Mouse (Mus musculus) forebrain, embryonic 13.5 days (tissue): Measurements from ENCODE around the gene Psap. TPM values are rescaled to one million over a fixed set of nuclear protein-coding genes. Genes with fewer than 3 reads are reported as not detected.

Experiments used
- ATAC-seq: fragments of 200-750 bp; cut with Nextera tagmentation; 2 replicates; pipeline ENCODE4 v1.8.0; 2017
- H3K27ac ChIP-seq: fragments of 300-500 bp; sonication (generic); 2 replicates; pipeline ENCODE4 v1.5.1; 2015; ENCODE audit warnings: inconsistent platforms, mild to moderate bottlenecking, moderate library complexity
- H3K27me3 ChIP-seq: fragments of 300-500 bp; sonication (generic); 2 replicates; pipeline ENCODE4 v1.6.1; 2015; ENCODE audit warnings: mild to moderate bottlenecking, inconsistent platforms
- H3K36me3 ChIP-seq: fragments of 300-500 bp; sonication (generic); 2 replicates; pipeline ENCODE4 v1.6.1; 2015; ENCODE audit warnings: mild to moderate bottlenecking, inconsistent platforms; ENCODE audit not compliant: poor library complexity, severe bottlenecking
- H3K4me1 ChIP-seq: fragments of 300-500 bp; sonication (generic); 2 replicates; pipeline ENCODE4 v1.6.1; 2015; ENCODE audit warnings: inconsistent platforms
- H3K4me2 ChIP-seq: fragments of 300-500 bp; sonication (generic); 2 replicates; pipeline ENCODE4 v1.6.1; 2015; ENCODE audit warnings: inconsistent platforms, mild to moderate bottlenecking, moderate library complexity
- H3K4me3 ChIP-seq: fragments of 300-500 bp; sonication (generic); 2 replicates; pipeline ENCODE4 v1.5.1; 2015; ENCODE audit warnings: mild to moderate bottlenecking, inconsistent platforms
- H3K9ac ChIP-seq: fragments of 300-500 bp; sonication (generic); 2 replicates; pipeline ENCODE4 v1.6.1; 2015; ENCODE audit warnings: mild to moderate bottlenecking, inconsistent platforms
- H3K9me3 ChIP-seq: fragments of 300-500 bp; sonication (generic); replicated peaks from 2 replicates; pipeline ENCODE4 v1.6.1; 2016; ENCODE audit warnings: inconsistent platforms
- WGBS: fragments of 180-500 bp; shearing (Covaris S2); methylation state at CpG from one replicate; pipeline ENCODE4 v1.1.7; 2015; 5-methylcytosine and 5-hydroxymethylcytosine counted together
- polyA plus RNA-seq: library from polyadenylated mRNA; unstranded; fragments of >200 nt; fragmentation: Nextera tagmentation; extraction: Ambion mirVana; gene quantifications from 2 replicates; pipeline ENCODE4 v1.2.1, GENCODE M21; 2015

The Psap gene
- polyA plus RNA-seq, 1 experiment from 2014 or later: 92.2 TPM

DNA sequence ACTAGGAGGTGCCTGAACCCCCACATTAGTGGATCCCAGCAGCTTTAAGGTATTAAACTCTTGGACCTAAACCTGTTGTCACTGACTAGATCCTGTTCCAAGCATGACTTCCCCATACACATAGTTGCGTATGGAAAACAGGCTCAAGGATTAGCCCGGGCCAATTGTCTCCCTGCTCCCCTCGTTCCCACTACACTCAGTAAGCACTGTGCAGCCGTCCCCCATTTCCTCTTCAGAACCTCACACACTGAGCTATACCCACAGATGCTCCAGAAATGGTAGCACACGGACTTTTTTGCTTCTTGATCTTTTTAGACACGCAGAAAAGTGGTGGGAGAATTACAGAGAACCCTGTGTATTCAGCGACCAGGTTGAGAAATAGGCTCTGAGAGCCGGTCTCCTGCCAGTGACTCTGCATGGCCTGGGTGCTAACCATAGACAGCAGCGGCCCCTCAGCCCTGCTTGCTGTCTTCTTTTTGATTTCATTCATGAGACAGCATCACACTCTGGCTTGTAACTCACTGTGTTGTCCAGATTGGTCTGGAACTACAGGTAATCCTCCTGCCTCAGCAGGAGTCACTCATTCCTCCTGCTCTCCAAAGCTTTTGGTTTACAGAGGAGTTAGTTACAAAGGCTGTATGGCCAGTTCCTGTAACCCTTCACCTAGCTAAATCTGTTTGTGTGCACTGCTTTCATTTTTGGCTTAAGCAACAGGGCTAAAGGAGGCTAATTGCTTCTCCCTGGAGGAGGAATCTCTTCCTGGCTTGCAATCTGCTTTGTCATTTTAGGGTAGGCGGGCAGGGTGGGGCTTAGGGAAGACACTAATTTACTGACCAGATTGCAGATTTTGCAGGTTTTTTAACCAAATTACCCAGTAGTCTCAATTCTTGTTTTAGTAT, 4.9 kb downstream of the Psap start:
- H3K4me3 ChIP-seq: no peak overlapping the region
- H3K9me3 ChIP-seq: no peaks in the 10 kb centered on the region
- peaks cover 89% of the 10 kb centered on the region for H3K4me1 ChIP-seq
- H3K27ac ChIP-seq: 0 out of 2 replicates have a peak overlapping the region, but pooled peaks have one; percentile 15
- no peak for ATAC-seq
- H3K36me3 ChIP-seq: 0 out of 2 replicates have a peak, but pooled peaks cover 3% of the 10 kb centered on the region
- 72% methylated on average over 10 of the region's 10 CpGs for whole genome bisulfite sequencing
- no peak overlapping the region for H3K9ac ChIP-seq
- H3K27me3 ChIP-seq: no peaks in the 10 kb centered on the region
- H3K4me2 ChIP-seq: no peak overlapping the region

DNA sequence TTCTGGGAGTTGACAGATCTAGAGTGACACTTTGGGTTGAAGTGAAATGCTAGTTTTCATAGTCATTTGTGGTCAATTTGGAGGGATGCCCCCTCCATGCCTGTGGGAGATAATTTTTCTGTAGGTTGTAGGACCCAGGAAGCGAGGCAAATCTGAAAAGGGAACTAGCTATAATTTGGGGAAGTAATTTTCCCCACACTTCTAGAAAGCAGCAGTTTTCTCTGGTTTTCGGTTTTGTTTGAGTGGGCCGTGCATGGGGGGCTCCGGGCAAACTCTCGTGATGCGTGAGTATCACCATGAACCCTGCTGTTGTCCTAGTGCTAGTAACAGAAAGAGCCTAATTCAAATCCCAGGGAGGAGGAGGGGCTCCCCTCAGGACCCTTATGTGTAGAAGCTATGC, 6.8 kb downstream of the Psap start:
- WGBS: 57% methylated on average over 6 of the region's 6 CpGs
- peak overlapping the region; percentile 51 for H3K4me2 ChIP-seq
- H3K4me1 ChIP-seq: peaks cover 76% of the 10 kb centered on the region
- ATAC-seq: no peak
- no peak overlapping the region for H3K4me3 ChIP-seq
- no peaks in the 10 kb centered on the region for H3K9me3 ChIP-seq
- H3K27me3 ChIP-seq: no peaks in the 10 kb centered on the region
- peak overlapping the region; percentile 35; the same call in 1 of the 2 replicates for H3K9ac ChIP-seq
- H3K27ac ChIP-seq: peak overlapping the region; percentile 79
- 0 out of 2 replicates have a peak, but pooled peaks cover 3% of the 10 kb centered on the region for H3K36me3 ChIP-seq

DNA sequence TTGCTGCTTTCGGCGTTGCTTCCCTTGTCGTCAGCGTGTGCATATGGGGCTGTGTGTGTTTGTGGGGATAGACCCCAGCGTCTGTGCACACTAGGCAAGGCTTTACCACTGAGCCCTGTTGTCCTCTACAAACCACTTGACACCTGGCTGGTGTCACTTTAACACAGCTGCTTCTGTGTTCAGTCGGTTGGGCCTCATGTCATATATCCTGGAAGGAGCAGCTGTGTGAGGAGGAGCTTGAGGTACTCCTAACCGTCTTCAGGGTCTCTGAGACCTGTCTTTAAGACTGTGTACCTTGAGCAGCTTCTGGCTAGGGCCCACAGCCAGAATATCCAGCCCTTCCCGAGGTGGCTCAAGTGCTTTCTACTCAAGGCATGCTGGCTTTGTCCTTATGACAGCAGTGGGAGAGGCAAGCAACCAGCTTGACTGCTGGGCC, 7.3 kb downstream of the Psap start:
- H3K9me3 ChIP-seq: no peaks in the 10 kb centered on the region
- ATAC-seq: peak; percentile 16; the same call in 1 of the 2 replicates
- no peaks in the 10 kb centered on the region for H3K27me3 ChIP-seq
- no peak overlapping the region for H3K4me3 ChIP-seq
- H3K9ac ChIP-seq: peak overlapping the region; percentile 35
- H3K4me2 ChIP-seq: peak overlapping the region; percentile 51
- WGBS: 39% methylated on average over 8 of the region's 8 CpGs
- peak overlapping the region; percentile 79 for H3K27ac ChIP-seq
- 0 out of 2 replicates have a peak, but pooled peaks cover 3% of the 10 kb centered on the region for H3K36me3 ChIP-seq
- peaks cover 72% of the 10 kb centered on the region for H3K4me1 ChIP-seq

DNA sequence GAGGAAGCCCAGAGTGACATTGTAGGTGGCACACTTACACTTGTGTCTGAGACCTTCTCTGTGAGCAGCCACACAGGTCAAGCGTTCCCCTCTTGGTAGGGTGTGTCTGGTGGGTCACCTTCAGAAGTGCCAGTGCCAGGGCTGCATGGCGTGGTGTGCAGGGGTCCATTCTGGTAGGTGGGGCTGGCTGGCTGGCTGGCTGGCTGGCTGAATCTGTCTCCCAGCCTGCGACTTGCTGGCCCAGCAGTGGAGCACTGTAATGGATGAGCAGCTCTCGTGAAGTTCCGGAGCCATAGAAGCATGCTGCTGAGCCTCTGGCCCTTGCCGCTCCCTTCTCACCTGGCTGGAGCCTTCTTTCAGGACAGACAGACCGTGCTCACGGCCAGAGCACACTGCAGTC, 7.8 kb downstream of the Psap start:
- H3K4me2 ChIP-seq: peak overlapping the region; percentile 51
- 58% methylated on average over 8 of the region's 8 CpGs for WGBS
- H3K4me3 ChIP-seq: peak overlapping the region; percentile 8; the same call in 1 of the 2 replicates
- peak overlapping the region; percentile 35; the same call in 1 of the 2 replicates for H3K9ac ChIP-seq
- H3K9me3 ChIP-seq: no peaks in the 10 kb centered on the region
- H3K4me1 ChIP-seq: peaks cover 72% of the 10 kb centered on the region
- no peaks in the 10 kb centered on the region for H3K27me3 ChIP-seq
- peak overlapping the region; percentile 79 for H3K27ac ChIP-seq
- 0 out of 2 replicates have a peak, but pooled peaks cover 3% of the 10 kb centered on the region for H3K36me3 ChIP-seq
- peak; percentile 39 for ATAC-seq

DNA sequence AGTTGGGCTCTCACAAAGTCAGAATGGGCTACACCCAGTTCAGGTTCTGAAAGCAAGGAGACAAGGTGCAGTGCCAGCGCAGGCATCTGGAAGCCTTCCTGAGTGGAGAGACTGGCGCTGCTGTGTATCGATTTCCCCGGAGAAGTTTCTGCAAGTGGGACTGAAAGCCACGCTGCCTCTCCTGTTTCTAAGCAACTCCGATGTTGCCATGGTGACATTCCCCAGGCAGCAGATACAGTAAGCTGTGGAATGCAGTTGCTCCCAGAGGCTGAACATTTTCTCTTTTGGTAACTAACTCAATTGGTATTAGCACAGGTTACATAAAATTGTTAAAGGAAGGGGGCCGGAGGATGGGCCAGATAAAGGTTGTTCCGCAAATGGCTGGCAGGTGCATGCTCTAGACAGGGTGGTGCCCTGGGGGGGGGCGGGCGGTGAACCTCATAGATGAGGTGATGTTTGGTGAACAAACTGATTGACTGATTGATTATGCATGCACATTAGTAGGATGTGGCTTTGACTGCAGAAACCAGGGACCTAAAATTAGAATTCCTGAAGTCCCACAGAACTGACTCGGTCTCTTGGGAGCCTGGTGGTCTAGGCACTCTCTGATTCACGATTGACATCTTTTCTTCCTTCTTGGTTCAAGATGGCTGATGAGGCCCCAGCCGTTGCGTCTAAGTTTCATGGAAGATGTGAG, 8.4 kb downstream of the Psap start:
- Histone ChIP-seq H3K36me3 (0 out of 2 replicates have a peak, but pooled peaks cover 3% of the 10 kb centered on the region), H3K9me3 (no peaks in the 10 kb centered on the region), H3K4me3 (peak overlapping the region; percentile 8; the same call in 1 of the 2 replicates), H3K27me3 (no peaks in the 10 kb centered on the region), H3K4me2 (peak overlapping the region; percentile 51), H3K9ac (peak overlapping the region; percentile 35; the same call in 1 of the 2 replicates), H3K4me1 (peaks cover 70% of the 10 kb centered on the region), H3K27ac (peak overlapping the region; percentile 79)
- 17% methylated on average over 14 of the region's 14 CpGs for WGBS
- ATAC-seq: peak; percentile 83

DNA sequence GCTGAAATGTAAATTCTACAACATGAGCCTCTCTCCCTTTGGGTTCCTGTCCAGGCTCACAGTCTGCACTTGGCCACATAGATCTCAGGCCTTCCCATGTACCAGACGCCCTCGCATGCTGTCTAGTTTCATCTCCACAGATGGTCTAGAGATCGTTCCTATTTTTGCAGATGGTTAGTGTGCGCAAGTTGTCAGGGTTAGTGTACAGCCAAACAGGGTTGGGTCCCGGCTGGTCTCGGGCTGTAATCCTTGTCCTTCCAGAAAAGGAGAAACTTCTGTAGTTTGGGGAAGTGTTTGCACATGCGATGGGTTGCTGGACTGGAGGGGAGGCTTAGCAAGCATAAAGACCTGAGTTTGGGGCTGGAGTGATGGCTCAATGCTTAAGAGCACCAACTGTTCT, 9.1 kb downstream of the Psap start:
- Histone ChIP-seq H3K9ac (no peak overlapping the region), H3K4me3 (no peak overlapping the region), H3K4me2 (peak overlapping the region; percentile 51; the same call in 1 of the 2 replicates), H3K36me3 (0 out of 2 replicates have a peak, but pooled peaks cover 3% of the 10 kb centered on the region), H3K4me1 (peaks cover 63% of the 10 kb centered on the region), H3K9me3 (no peaks in the 10 kb centered on the region), H3K27me3 (no peaks in the 10 kb centered on the region), H3K27ac (peak overlapping the region; percentile 66)
- 94% methylated on average over 7 of the region's 7 CpGs for WGBS
- ATAC-seq: no peak

DNA sequence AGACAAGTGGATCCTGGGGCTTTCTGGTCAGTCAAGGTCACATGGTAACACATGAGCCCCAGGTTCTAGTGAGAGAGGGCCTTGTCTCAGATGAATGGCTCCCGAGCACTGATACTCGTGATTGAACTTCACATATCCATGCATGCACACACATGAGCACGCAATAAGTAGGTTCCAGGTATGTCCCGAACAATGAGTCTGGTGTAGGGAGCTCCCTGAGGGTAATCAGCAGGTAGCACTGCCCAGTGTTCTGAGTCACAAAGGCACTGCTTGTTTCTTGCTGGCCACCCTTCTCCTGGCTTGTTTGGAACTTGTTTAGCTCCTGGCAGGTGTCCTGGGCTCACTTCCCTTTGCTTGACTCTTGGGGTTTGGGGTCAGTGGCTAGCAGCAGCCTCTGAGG, 9.7 kb downstream of the Psap start:
- 83% methylated on average over 4 of the region's 4 CpGs for WGBS
- H3K9me3 ChIP-seq: no peaks in the 10 kb centered on the region
- no peak overlapping the region for H3K4me3 ChIP-seq
- H3K4me2 ChIP-seq: no peak overlapping the region
- H3K36me3 ChIP-seq: peaks cover 3% of the 10 kb centered on the region; the same call in 1 of the 2 replicates
- ATAC-seq: no peak
- no peak overlapping the region for H3K9ac ChIP-seq
- no peak overlapping the region for H3K27ac ChIP-seq
- H3K27me3 ChIP-seq: no peaks in the 10 kb centered on the region
- H3K4me1 ChIP-seq: peaks cover 57% of the 10 kb centered on the region

DNA sequence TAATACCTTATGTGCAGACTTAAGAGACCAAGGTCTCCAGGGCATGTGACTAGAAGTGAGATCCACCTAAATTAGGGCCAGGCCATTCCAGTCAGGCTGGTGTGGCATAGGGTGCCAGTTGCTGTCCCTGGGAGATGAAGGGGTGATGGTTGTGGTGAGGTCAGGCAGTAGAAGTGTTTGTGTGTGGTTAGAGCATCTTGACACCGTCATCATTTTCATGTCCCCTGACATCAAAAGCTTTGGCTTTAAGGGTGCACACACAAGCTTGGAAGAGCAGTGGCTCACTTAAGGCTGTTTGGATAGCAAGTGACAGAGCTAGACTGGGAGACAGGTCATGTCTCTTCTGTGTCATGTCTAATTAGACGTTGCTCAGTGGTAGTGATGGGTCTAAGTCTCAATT, 10.3 kb downstream of the Psap start:
- H3K4me2 ChIP-seq: no peak overlapping the region
- H3K9me3 ChIP-seq: no peaks in the 10 kb centered on the region
- no peak overlapping the region for H3K27ac ChIP-seq
- H3K4me3 ChIP-seq: no peak overlapping the region
- H3K4me1 ChIP-seq: peaks cover 51% of the 10 kb centered on the region
- ATAC-seq: no peak
- no peaks in the 10 kb centered on the region for H3K27me3 ChIP-seq
- H3K9ac ChIP-seq: no peak overlapping the region
- WGBS: 84% methylated on average over 2 of the region's 2 CpGs
- H3K36me3 ChIP-seq: peaks cover 9% of the 10 kb centered on the region

DNA sequence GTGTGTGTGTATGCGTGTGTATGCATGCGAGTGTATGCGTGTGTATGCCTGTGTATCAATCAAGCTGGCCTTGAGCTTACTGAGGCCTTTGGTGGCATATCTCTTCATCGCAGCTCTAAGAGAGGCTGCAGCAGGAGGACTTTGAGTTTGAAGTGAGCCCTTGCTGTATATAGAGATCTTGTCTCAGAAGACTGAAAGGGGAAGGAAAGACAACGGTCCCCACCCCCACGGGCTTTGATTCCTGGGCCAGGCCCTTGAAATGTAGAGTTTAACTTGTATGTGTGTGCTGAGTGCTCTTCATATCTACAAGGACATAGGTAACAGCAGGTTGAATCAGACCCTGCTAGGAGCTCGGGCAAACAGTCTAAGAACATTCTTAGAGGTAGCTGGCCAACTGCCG, 11.8 kb downstream of the Psap start:
- Histone ChIP-seq H3K27ac (no peak overlapping the region), H3K4me2 (no peak overlapping the region), H3K9me3 (no peaks in the 10 kb centered on the region), H3K36me3 (peaks cover 21% of the 10 kb centered on the region), H3K4me1 (peaks cover 38% of the 10 kb centered on the region), H3K4me3 (no peak overlapping the region), H3K9ac (no peak overlapping the region), H3K27me3 (no peaks in the 10 kb centered on the region)
- no peak for ATAC-seq
- 91% methylated on average over 8 of the region's 8 CpGs for WGBS

DNA sequence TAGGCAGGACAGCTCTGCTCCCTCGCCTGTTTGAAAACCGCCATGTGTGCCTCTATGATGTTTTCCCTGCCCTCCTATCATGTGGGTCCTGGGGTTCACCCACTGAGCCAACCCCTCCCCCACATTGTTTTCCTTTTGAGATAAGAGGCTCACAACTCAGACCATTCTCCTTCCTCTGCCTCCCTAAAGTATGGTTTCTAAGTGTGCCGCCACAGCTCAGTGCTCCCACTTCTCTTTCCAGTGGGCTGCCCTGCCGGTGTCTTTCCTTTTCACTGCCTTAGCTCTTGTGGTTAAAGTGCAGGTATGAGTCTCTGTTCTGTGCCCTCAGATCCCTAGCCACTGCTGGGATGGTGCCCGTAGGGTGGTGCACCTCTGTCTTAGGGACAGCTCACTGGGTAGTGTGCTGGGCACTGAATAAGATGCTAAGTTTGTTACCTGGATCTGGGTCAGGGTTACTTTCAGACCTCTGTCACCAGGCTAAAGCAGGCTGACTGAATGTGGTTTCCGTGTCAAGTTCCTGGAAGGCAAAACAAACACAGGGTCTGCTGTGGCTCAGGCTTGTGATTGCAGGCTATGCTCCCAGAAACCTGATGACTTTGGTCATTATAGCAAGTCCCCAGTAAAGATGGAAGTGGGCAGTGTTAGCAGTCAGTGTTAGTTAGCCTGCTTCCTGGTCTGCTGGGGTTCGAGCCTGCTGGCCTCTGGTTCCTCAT, 12.8 kb downstream of the Psap start:
- Histone ChIP-seq H3K4me3 (no peak overlapping the region), H3K9me3 (no peaks in the 10 kb centered on the region), H3K27me3 (no peaks in the 10 kb centered on the region), H3K4me1 (peaks cover 28% of the 10 kb centered on the region), H3K36me3 (peaks cover 31% of the 10 kb centered on the region), H3K9ac (no peak overlapping the region), H3K4me2 (no peak overlapping the region), H3K27ac (no peak overlapping the region)
- ATAC-seq: no peak
- 75% methylated on average over 7 of the region's 7 CpGs for WGBS

DNA sequence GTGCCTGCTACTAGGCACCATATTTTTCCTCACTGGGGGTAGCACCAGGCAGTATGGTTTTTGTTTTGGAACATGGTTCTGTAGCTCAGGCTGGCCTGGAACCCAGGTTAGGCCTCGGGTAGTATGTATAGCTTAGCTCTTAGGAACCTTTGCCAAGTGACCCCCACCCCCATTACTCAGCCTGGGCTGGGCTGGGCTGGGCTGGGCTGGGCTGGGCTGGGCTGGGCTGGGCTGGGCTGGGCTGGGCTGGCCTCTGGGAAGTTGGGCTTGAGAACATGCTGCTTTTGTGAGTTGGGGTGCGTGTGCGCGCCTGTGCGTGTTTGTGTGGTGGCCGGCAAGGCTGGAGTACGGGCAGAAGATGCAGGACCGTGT, 13.3 kb downstream of the Psap start:
- 92% methylated on average over 8 of the region's 8 CpGs for WGBS
- no peak overlapping the region for H3K27ac ChIP-seq
- no peak for ATAC-seq
- H3K4me2 ChIP-seq: no peak overlapping the region
- peaks cover 23% of the 10 kb centered on the region for H3K4me1 ChIP-seq
- no peaks in the 10 kb centered on the region for H3K27me3 ChIP-seq
- no peaks in the 10 kb centered on the region for H3K9me3 ChIP-seq
- H3K4me3 ChIP-seq: no peak overlapping the region
- H3K9ac ChIP-seq: no peak overlapping the region
- H3K36me3 ChIP-seq: peaks cover 36% of the 10 kb centered on the region
